Mouse (Mus musculus) forebrain, embryonic 15.5 days (tissue): ENCODE data around the gene Gm20403. TPM values are rescaled to one million over a fixed set of nuclear protein-coding genes. Genes with fewer than 3 reads are reported as not detected.

ENCODE experiments used
- ATAC-seq: fragments of 200-750 bp; cut with Nextera tagmentation; replicated peaks from 2 replicates; pipeline ENCODE4 v1.8.0; 2017; ENCODE audit warnings: mild to moderate bottlenecking, moderate TSS enrichment, moderate library complexity
- H3K27ac ChIP-seq: fragments of 300-500 bp; sonication (generic); replicated peaks from 2 replicates; pipeline ENCODE4 v1.5.1; 2015; ENCODE audit warnings: mild to moderate bottlenecking, inconsistent platforms
- H3K27me3 ChIP-seq: fragments of 300-500 bp; sonication (generic); 2 replicates; pipeline ENCODE4 v1.6.1; 2015; ENCODE audit warnings: inconsistent platforms
- H3K36me3 ChIP-seq: fragments of 300-500 bp; sonication (generic); 2 replicates; pipeline ENCODE4 v1.6.1; 2015; ENCODE audit warnings: mild to moderate bottlenecking, inconsistent platforms
- H3K4me1 ChIP-seq: fragments of 300-500 bp; sonication (generic); 2 replicates; pipeline ENCODE4 v1.6.1; 2015; ENCODE audit warnings: inconsistent platforms
- H3K4me2 ChIP-seq: fragments of 300-500 bp; sonication (generic); replicated peaks from 2 replicates; pipeline ENCODE4 v1.6.1; 2015; ENCODE audit warnings: mild to moderate bottlenecking, inconsistent platforms
- H3K4me3 ChIP-seq: fragments of 300-500 bp; sonication (generic); 2 replicates; pipeline ENCODE4 v1.5.1; 2015; ENCODE audit warnings: mild to moderate bottlenecking, inconsistent platforms
- H3K9ac ChIP-seq: fragments of 300-500 bp; sonication (generic); replicated peaks from 2 replicates; pipeline ENCODE4 v1.6.1; 2015; ENCODE audit warnings: mild to moderate bottlenecking, inconsistent platforms
- H3K9me3 ChIP-seq: fragments of 300-500 bp; sonication (generic); 2 replicates; pipeline ENCODE4 v1.6.1; 2016; ENCODE audit warnings: inconsistent platforms
- WGBS: fragments of 180-500 bp; shearing (Covaris S2); methylation state at CpG from one replicate; pipeline ENCODE4 v1.1.7; 2015; ENCODE audit warnings: mixed read lengths; 5-methylcytosine and 5-hydroxymethylcytosine counted together
- polyA plus RNA-seq: library from polyadenylated mRNA; unstranded; fragments of >200 nt; fragmentation: Nextera tagmentation; extraction: Ambion mirVana; gene quantifications from 2 replicates; pipeline ENCODE4 v1.2.1, GENCODE M21; 2015

Gm20403 gene
- polyA plus RNA-seq: not detected in 2 replicates

GRCm38 (mm10) chr12:54986052-54986717 lies at the start of gene Gm20403:
Gene Gm20403 (minus strand): TSS chr12:54986529.
- Histone ChIP-seq H3K36me3 (no peaks in the 10 kb centered on the region), H3K9ac (peak within 1 kb of the TSS; percentile 69), H3K4me2 (peak within 1 kb of the TSS; percentile 85), H3K27ac (peak within 1 kb of the TSS; percentile 81), H3K4me1 (peaks cover 11% of the 10 kb centered on the region), H3K9me3 (no peaks in the 10 kb centered on the region), H3K27me3 (no peaks in the 10 kb centered on the region), H3K4me3 (peak within 1 kb of the TSS; percentile 77)
- under 1% methylated on average over 38 of the region's 60 CpGs for WGBS
- ATAC-seq: peak; percentile 74

GRCm38 (mm10) chr12:55027088-55027487 lies 40.8 kb upstream of the Gm20403 start:
- WGBS: 73% methylated on average over 3 of the region's 3 CpGs

GRCm38 (mm10) chr12:55023284-55023683 lies 37.0 kb upstream of the Gm20403 start:
- no peaks in the 10 kb centered on the region for H3K36me3 ChIP-seq
- H3K9ac ChIP-seq: no peak overlapping the region
- H3K9me3 ChIP-seq: no peaks in the 10 kb centered on the region
- H3K27me3 ChIP-seq: no peaks in the 10 kb centered on the region
- no peaks in the 10 kb centered on the region for H3K4me1 ChIP-seq
- no peak overlapping the region for H3K27ac ChIP-seq
- H3K4me3 ChIP-seq: no peak overlapping the region
- H3K4me2 ChIP-seq: no peak overlapping the region
- 76% methylated on average over 2 of the region's 2 CpGs for WGBS
- ATAC-seq: no peak

More at GRCm38 (mm10) chr12:55027088-55027487, 40.8 kb upstream of the Gm20403 start:
- Histone ChIP-seq H3K36me3 (no peaks in the 10 kb centered on the region), H3K9me3 (no peaks in the 10 kb centered on the region), H3K4me3 (no peak overlapping the region), H3K27ac (no peak overlapping the region), H3K4me1 (no peaks in the 10 kb centered on the region), H3K27me3 (no peaks in the 10 kb centered on the region), H3K4me2 (no peak overlapping the region), H3K9ac (no peak overlapping the region)
- ATAC-seq: no peak

GRCm38 (mm10) chr12:55019421-55019877 lies 33.1 kb upstream of the Gm20403 start:
- WGBS: 88% methylated on average over 7 of the region's 7 CpGs
- H3K27me3 ChIP-seq: no peaks in the 10 kb centered on the region
- H3K27ac ChIP-seq: no peak overlapping the region
- H3K9me3 ChIP-seq: no peaks in the 10 kb centered on the region
- no peak overlapping the region for H3K9ac ChIP-seq
- 0 out of 2 replicates have a peak, but pooled peaks cover 3% of the 10 kb centered on the region for H3K4me1 ChIP-seq
- no peak overlapping the region for H3K4me3 ChIP-seq
- no peak for ATAC-seq
- no peaks in the 10 kb centered on the region for H3K36me3 ChIP-seq
- H3K4me2 ChIP-seq: no peak overlapping the region

- no peak for ATAC-seq
- Histone ChIP-seq H3K4me3 (no peak overlapping the region), H3K4me2 (no peak overlapping the region), H3K36me3 (no peaks in the 10 kb centered on the region), H3K9ac (no peak overlapping the region), H3K4me1 (0 out of 2 replicates have a peak, but pooled peaks cover 3% of the 10 kb centered on the region), H3K27me3 (no peaks in the 10 kb centered on the region), H3K9me3 (no peaks in the 10 kb centered on the region), H3K27ac (no peak overlapping the region)
- 47% methylated on average over 9 of the region's 9 CpGs for WGBS
Observed at GRCm38 (mm10) chr12:55017119-55017721, 30.9 kb upstream of the Gm20403 start.

- Histone ChIP-seq H3K4me1 (0 out of 2 replicates have a peak, but pooled peaks cover 3% of the 10 kb centered on the region), H3K4me3 (no peak overlapping the region), H3K27ac (no peak overlapping the region), H3K27me3 (no peaks in the 10 kb centered on the region), H3K36me3 (no peaks in the 10 kb centered on the region), H3K4me2 (no peak overlapping the region), H3K9me3 (no peaks in the 10 kb centered on the region), H3K9ac (no peak overlapping the region)
- ATAC-seq: no peak
- 66% methylated on average over 8 of the region's 8 CpGs for WGBS
Observed at GRCm38 (mm10) chr12:55016339-55017118, 30.2 kb upstream of the Gm20403 start.

GRCm38 (mm10) chr12:55015428-55015827 lies 29.1 kb upstream of the Gm20403 start:
- Histone ChIP-seq H3K4me2 (no peak overlapping the region), H3K36me3 (no peaks in the 10 kb centered on the region), H3K27me3 (no peaks in the 10 kb centered on the region), H3K4me3 (no peak overlapping the region), H3K4me1 (0 out of 2 replicates have a peak, but pooled peaks cover 3% of the 10 kb centered on the region), H3K9me3 (no peaks in the 10 kb centered on the region), H3K9ac (no peak overlapping the region), H3K27ac (no peak overlapping the region)
- WGBS: 87% methylated on average over 5 of the region's 5 CpGs
- no peak for ATAC-seq

- Histone ChIP-seq H3K9me3 (no peaks in the 10 kb centered on the region), H3K4me3 (no peak within 1 kb of the TSS), H3K27ac (no peak within 1 kb of the TSS), H3K36me3 (no peaks in the 10 kb centered on the region), H3K4me2 (no peak within 1 kb of the TSS), H3K9ac (no peak within 1 kb of the TSS), H3K4me1 (0 out of 2 replicates have a peak, but pooled peaks cover 3% of the 10 kb centered on the region), H3K27me3 (no peaks in the 10 kb centered on the region)
- no peak for ATAC-seq
- WGBS: 84% methylated on average over 6 of the region's 6 CpGs
Observed at GRCm38 (mm10) chr12:55013626-55014398, 27.5 kb upstream of the Gm20403 start, which contains the start of gene Baz1a. Gene Baz1a (minus strand): TSS chr12:55014348.

GRCm38 (mm10) chr12:55013031-55013430 lies 26.7 kb upstream of the Gm20403 start:
- H3K4me2 ChIP-seq: no peak overlapping the region
- 89% methylated on average over 1 of the region's 1 CpGs for WGBS
- no peak overlapping the region for H3K27ac ChIP-seq
- 0 out of 2 replicates have a peak, but pooled peaks cover 3% of the 10 kb centered on the region for H3K4me1 ChIP-seq
- H3K36me3 ChIP-seq: no peaks in the 10 kb centered on the region
- no peaks in the 10 kb centered on the region for H3K9me3 ChIP-seq
- H3K9ac ChIP-seq: no peak overlapping the region
- no peaks in the 10 kb centered on the region for H3K27me3 ChIP-seq
- ATAC-seq: no peak
- H3K4me3 ChIP-seq: no peak overlapping the region

- Histone ChIP-seq H3K4me3 (no peak overlapping the region), H3K9ac (no peak overlapping the region)
- ATAC-seq: no peak
Observed at GRCm38 (mm10) chr12:55007361-55008008, 21.2 kb upstream of the Gm20403 start.

GRCm38 (mm10) chr12:55006071-55006470 lies 19.7 kb upstream of the Gm20403 start:
- Histone ChIP-seq H3K27me3 (no peaks in the 10 kb centered on the region), H3K9ac (no peak overlapping the region), H3K4me2 (no peak overlapping the region), H3K4me3 (no peak overlapping the region), H3K36me3 (no peaks in the 10 kb centered on the region), H3K4me1 (no peaks in the 10 kb centered on the region), H3K9me3 (no peaks in the 10 kb centered on the region), H3K27ac (no peak overlapping the region)
- WGBS: 98% methylated on average over 7 of the region's 7 CpGs
- no peak for ATAC-seq

More at GRCm38 (mm10) chr12:55007361-55008008, 21.2 kb upstream of the Gm20403 start:
- Histone ChIP-seq H3K4me1 (no peaks in the 10 kb centered on the region), H3K36me3 (no peaks in the 10 kb centered on the region), H3K4me2 (no peak overlapping the region), H3K27ac (no peak overlapping the region), H3K27me3 (no peaks in the 10 kb centered on the region), H3K9me3 (no peaks in the 10 kb centered on the region)
- WGBS: 80% methylated on average over 14 of the region's 14 CpGs
